Mouse (Mus musculus) ES-Bruce4 (cell line): ENCODE data around the gene Serpina3k.
"Not testable (repeated sequence)": the region's sequence is repeated elsewhere in the genome, so short reads cannot be mapped to it uniquely, and the experiment has no call there.

Experiments
- CTCF ChIP-seq: IDR thresholded peaks from one replicate; pipeline ENCODE4 v1.8.1; 2011; ENCODE audit warnings: low read depth, low read length
- EP300 ChIP-seq: IDR thresholded peaks from 2 replicates; pipeline ENCODE4 v1.6.1; 2011; ENCODE audit warnings: low read depth, low read length; ENCODE audit not compliant: insufficient read depth

- TF ChIP-seq EP300: peak; percentile 97
- not testable (repeated sequence) for TF ChIP-seq CTCF
Measured at GRCm38 (mm10) chr12:104377179-104377578, 38.9 kb downstream of the Serpina3k start.
